Mouse (Mus musculus) heart, embryonic 15.5 days (tissue): Measurements from ENCODE around the gene Sorcs2. TPM values are rescaled to one million over a fixed set of nuclear protein-coding genes. Genes with fewer than 3 reads are reported as not detected.

Experiments
- ATAC-seq: fragments of 200-750 bp; cut with Nextera tagmentation; replicated peaks from 2 replicates; pipeline ENCODE4 v1.8.0; 2017; ENCODE audit warnings: low read depth, moderate TSS enrichment; ENCODE audit not compliant: insufficient number of reproducible peaks, insufficient read depth, low FRiP score
- H3K27ac ChIP-seq: fragments of 300-500 bp; sonication (generic); 2 replicates; pipeline ENCODE4 v1.5.1; 2015; ENCODE audit warnings: mild to moderate bottlenecking, inconsistent platforms
- H3K27me3 ChIP-seq: fragments of 300-500 bp; sonication (generic); 2 replicates; pipeline ENCODE4 v1.6.1; 2015; ENCODE audit warnings: inconsistent platforms
- H3K36me3 ChIP-seq: fragments of 300-500 bp; sonication (generic); 2 replicates; pipeline ENCODE4 v1.6.1; 2015; ENCODE audit warnings: mild to moderate bottlenecking, inconsistent platforms
- H3K4me1 ChIP-seq: fragments of 300-500 bp; sonication (generic); replicated peaks from 2 replicates; pipeline ENCODE4 v1.6.1; 2015; ENCODE audit warnings: inconsistent platforms
- H3K4me2 ChIP-seq: fragments of 300-500 bp; sonication (generic); 2 replicates; pipeline ENCODE4 v1.6.1; 2015; ENCODE audit warnings: inconsistent platforms, mild to moderate bottlenecking, moderate library complexity
- H3K4me3 ChIP-seq: fragments of 300-500 bp; sonication (generic); 2 replicates; pipeline ENCODE4 v1.5.1; 2015; ENCODE audit warnings: mild to moderate bottlenecking, inconsistent platforms
- H3K9ac ChIP-seq: fragments of 300-500 bp; sonication (generic); 2 replicates; pipeline ENCODE4 v1.6.1; 2015; ENCODE audit warnings: mild to moderate bottlenecking, inconsistent platforms
- H3K9me3 ChIP-seq: fragments of 300-500 bp; sonication (generic); replicated peaks from 2 replicates; pipeline ENCODE4 v1.6.1; 2016; ENCODE audit warnings: inconsistent platforms
- whole genome bisulfite sequencing: fragments of 180-500 bp; shearing (Covaris S2); methylation state at CpG from one replicate; pipeline ENCODE4 v1.1.7; 2015; ENCODE audit warnings: mixed read lengths; 5-methylcytosine and 5-hydroxymethylcytosine counted together
- polyA plus RNA-seq: library from polyadenylated mRNA; unstranded; fragments of >200 nt; fragmentation: Nextera tagmentation; extraction: Ambion mirVana; gene quantifications from 2 replicates; pipeline ENCODE4 v1.2.1, GENCODE M21; 2015

Sorcs2 gene
- polyA plus RNA-seq, 1 experiment from 2014 or later: 8.6 TPM

GRCm38 (mm10) chr5:36225855-36226254 is 172.1 kb downstream of the Sorcs2 start:
- no peak overlapping the region for H3K9ac ChIP-seq
- peak overlapping the region; percentile 59 for H3K27ac ChIP-seq
- WGBS: 74% methylated on average over 7 of the region's 7 CpGs
- H3K27me3 ChIP-seq: no peaks in the 10 kb centered on the region
- no peak for ATAC-seq
- no peaks in the 10 kb centered on the region for H3K36me3 ChIP-seq
- H3K4me1 ChIP-seq: peaks cover 11% of the 10 kb centered on the region
- H3K4me2 ChIP-seq: no peak overlapping the region
- no peaks in the 10 kb centered on the region for H3K9me3 ChIP-seq
- H3K4me3 ChIP-seq: no peak overlapping the region

GRCm38 (mm10) chr5:36223787-36224186 is 174.2 kb downstream of the Sorcs2 start:
- Histone ChIP-seq H3K4me1 (peaks cover 11% of the 10 kb centered on the region), H3K27me3 (no peaks in the 10 kb centered on the region), H3K36me3 (no peaks in the 10 kb centered on the region), H3K9me3 (no peaks in the 10 kb centered on the region), H3K27ac (no peak overlapping the region), H3K4me3 (no peak overlapping the region), H3K9ac (no peak overlapping the region), H3K4me2 (no peak overlapping the region)
- ATAC-seq: no peak
- WGBS: 65% methylated on average over 6 of the region's 6 CpGs

GRCm38 (mm10) chr5:36220626-36221025 is 177.3 kb downstream of the Sorcs2 start:
- H3K9me3 ChIP-seq: no peaks in the 10 kb centered on the region; the same call in 1 of the 2 replicates
- H3K36me3 ChIP-seq: no peaks in the 10 kb centered on the region
- no peak overlapping the region for H3K9ac ChIP-seq
- WGBS: 64% methylated on average over 6 of the region's 6 CpGs
- H3K4me3 ChIP-seq: no peak overlapping the region
- no peak overlapping the region for H3K4me2 ChIP-seq
- H3K27ac ChIP-seq: no peak overlapping the region
- no peaks in the 10 kb centered on the region for H3K27me3 ChIP-seq
- no peak for ATAC-seq
- H3K4me1 ChIP-seq: 0 out of 2 replicates have a peak, but pooled peaks cover 2% of the 10 kb centered on the region

GRCm38 (mm10) chr5:36220105-36220504 is 177.8 kb downstream of the Sorcs2 start:
- H3K27ac ChIP-seq: no peak overlapping the region
- no peak for ATAC-seq
- H3K9me3 ChIP-seq: no peaks in the 10 kb centered on the region; the same call in 1 of the 2 replicates
- H3K4me2 ChIP-seq: no peak overlapping the region
- WGBS: 88% methylated on average over 4 of the region's 4 CpGs
- H3K4me1 ChIP-seq: 0 out of 2 replicates have a peak, but pooled peaks cover 2% of the 10 kb centered on the region
- H3K9ac ChIP-seq: no peak overlapping the region
- H3K36me3 ChIP-seq: no peaks in the 10 kb centered on the region
- H3K27me3 ChIP-seq: no peaks in the 10 kb centered on the region
- H3K4me3 ChIP-seq: no peak overlapping the region

GRCm38 (mm10) chr5:36213310-36213709 is 184.6 kb downstream of the Sorcs2 start:
- Histone ChIP-seq H3K36me3 (no peaks in the 10 kb centered on the region), H3K4me2 (no peak overlapping the region), H3K4me3 (no peak overlapping the region), H3K27me3 (no peaks in the 10 kb centered on the region), H3K4me1 (no peaks in the 10 kb centered on the region; the same call in 1 of the 2 replicates), H3K27ac (no peak overlapping the region), H3K9ac (no peak overlapping the region), H3K9me3 (peaks cover 3% of the 10 kb centered on the region; the same call in 1 of the 2 replicates)
- 72% methylated on average over 10 of the region's 10 CpGs for WGBS
- no peak for ATAC-seq

GRCm38 (mm10) chr5:36208803-36209202 is 189.1 kb downstream of the Sorcs2 start:
- Histone ChIP-seq H3K9me3 (no peaks in the 10 kb centered on the region), H3K27me3 (no peaks in the 10 kb centered on the region), H3K4me3 (no peak overlapping the region), H3K27ac (no peak overlapping the region), H3K9ac (no peak overlapping the region), H3K4me1 (no peaks in the 10 kb centered on the region; the same call in 1 of the 2 replicates), H3K36me3 (no peaks in the 10 kb centered on the region), H3K4me2 (no peak overlapping the region)
- ATAC-seq: no peak
- 84% methylated on average over 3 of the region's 3 CpGs for WGBS

GRCm38 (mm10) chr5:36205397-36205796 is 192.5 kb downstream of the Sorcs2 start:
- no peaks in the 10 kb centered on the region for H3K27me3 ChIP-seq
- WGBS: 60% methylated on average over 11 of the region's 11 CpGs
- no peaks in the 10 kb centered on the region for H3K36me3 ChIP-seq
- no peak overlapping the region for H3K27ac ChIP-seq
- no peak overlapping the region for H3K9ac ChIP-seq
- ATAC-seq: no peak
- H3K4me2 ChIP-seq: no peak overlapping the region
- H3K4me3 ChIP-seq: no peak overlapping the region
- no peaks in the 10 kb centered on the region for H3K9me3 ChIP-seq
- H3K4me1 ChIP-seq: peaks cover 6% of the 10 kb centered on the region

GRCm38 (mm10) chr5:36203916-36204315 is 194.0 kb downstream of the Sorcs2 start, which contains the start of gene Psapl1:
Gene Psapl1 (plus strand): TSS chr5:36204021.
- Histone ChIP-seq H3K4me3 (no peak within 1 kb of the TSS), H3K27me3 (no peaks in the 10 kb centered on the region), H3K36me3 (no peaks in the 10 kb centered on the region), H3K9ac (no peak within 1 kb of the TSS), H3K4me2 (no peak within 1 kb of the TSS), H3K27ac (no peak within 1 kb of the TSS), H3K4me1 (peaks cover 6% of the 10 kb centered on the region), H3K9me3 (no peaks in the 10 kb centered on the region)
- no peak for ATAC-seq
- 85% methylated on average over 10 of the region's 10 CpGs for WGBS

- 77% methylated on average over 5 of the region's 5 CpGs for WGBS
- no peak for ATAC-seq
- no peak overlapping the region for H3K4me3 ChIP-seq
Measured at GRCm38 (mm10) chr5:36203421-36203820, 194.5 kb downstream of the Sorcs2 start.

GRCm38 (mm10) chr5:36202781-36203180 is 195.2 kb downstream of the Sorcs2 start:
- no peak overlapping the region for H3K9ac ChIP-seq
- H3K4me2 ChIP-seq: no peak overlapping the region
- H3K9me3 ChIP-seq: no peaks in the 10 kb centered on the region
- WGBS: 71% methylated on average over 5 of the region's 5 CpGs
- no peaks in the 10 kb centered on the region for H3K36me3 ChIP-seq
- H3K27ac ChIP-seq: no peak overlapping the region
- no peak for ATAC-seq
- H3K27me3 ChIP-seq: no peaks in the 10 kb centered on the region
- H3K4me1 ChIP-seq: peaks cover 6% of the 10 kb centered on the region
- no peak overlapping the region for H3K4me3 ChIP-seq

More at GRCm38 (mm10) chr5:36203421-36203820, 194.5 kb downstream of the Sorcs2 start:
- Histone ChIP-seq H3K27me3 (no peaks in the 10 kb centered on the region), H3K36me3 (no peaks in the 10 kb centered on the region), H3K4me2 (no peak overlapping the region), H3K27ac (no peak overlapping the region), H3K9me3 (no peaks in the 10 kb centered on the region), H3K4me1 (peaks cover 6% of the 10 kb centered on the region), H3K9ac (no peak overlapping the region)

- ATAC-seq: no peak
- H3K9ac ChIP-seq: no peak overlapping the region
- H3K4me1 ChIP-seq: peaks cover 13% of the 10 kb centered on the region
- no peaks in the 10 kb centered on the region for H3K9me3 ChIP-seq
- WGBS: 68% methylated on average over 1 of the region's 1 CpGs
- H3K27me3 ChIP-seq: no peaks in the 10 kb centered on the region
- H3K36me3 ChIP-seq: no peaks in the 10 kb centered on the region
- no peak overlapping the region for H3K4me3 ChIP-seq
- H3K27ac ChIP-seq: no peak overlapping the region
- no peak overlapping the region for H3K4me2 ChIP-seq
Measured at GRCm38 (mm10) chr5:36199519-36199918, 198.4 kb downstream of the Sorcs2 start.

GRCm38 (mm10) chr5:36195436-36195835 is 202.5 kb downstream of the Sorcs2 start:
- Histone ChIP-seq H3K36me3 (no peaks in the 10 kb centered on the region), H3K4me1 (peaks cover 8% of the 10 kb centered on the region), H3K4me3 (no peak overlapping the region), H3K9ac (no peak overlapping the region), H3K27me3 (no peaks in the 10 kb centered on the region), H3K27ac (no peak overlapping the region), H3K9me3 (no peaks in the 10 kb centered on the region), H3K4me2 (no peak overlapping the region)
- 89% methylated on average over 4 of the region's 4 CpGs for WGBS
- ATAC-seq: no peak
